Mouse (Mus musculus): ENCODE data around the gene Uvrag. TPM values are rescaled to one million over a fixed set of nuclear protein-coding genes. Genes with fewer than 3 reads are reported as not detected.

Uvrag gene
- total RNA-seq, 2 experiments from 2014 or later, result 45.6 to 49.9 TPM

GRCm38 (mm10) chr7:98895501-98896095 lies 245.3 kb downstream of the Uvrag start:
- DNase-seq (ENCODE audit: low spot score in 2 of 2), result no peak

GRCm38 (mm10) chr7:98894768-98895167 lies 246.2 kb downstream of the Uvrag start:
- DNase-seq (ENCODE audit: low spot score in 2 of 2), result no peak

GRCm38 (mm10) chr7:98894305-98894704 lies 246.6 kb downstream of the Uvrag start:
- DNase-seq (ENCODE audit: low spot score in 2 of 2), result no peak

GRCm38 (mm10) chr7:98893144-98893543 lies 247.8 kb downstream of the Uvrag start:
- no peak for DNase-seq (ENCODE audit: low spot score in 2 of 2)

- no peak for DNase-seq (ENCODE audit: low spot score in 2 of 2)
These were observed 251.7 kb downstream of the Uvrag start for GRCm38 (mm10) chr7:98889211-98889610.

- no peak for DNase-seq (ENCODE audit: low spot score in 2 of 2)
These were observed 252.1 kb downstream of the Uvrag start for GRCm38 (mm10) chr7:98888810-98889209.

GRCm38 (mm10) chr7:98887811-98888261 lies 253.1 kb downstream of the Uvrag start:
- DNase-seq (ENCODE audit: low spot score in 2 of 2), result no peak

GRCm38 (mm10) chr7:98881887-98882286 lies 259.1 kb downstream of the Uvrag start:
- DNase-seq (ENCODE audit: low spot score in 2 of 2), result peak in 1 of 2 experiments; percentile 47

- no peak for DNase-seq (ENCODE audit: low spot score in 2 of 2)
These were observed 261.8 kb downstream of the Uvrag start for GRCm38 (mm10) chr7:98879176-98879575.

- DNase-seq (ENCODE audit: low spot score in 2 of 2), result peak; percentile 37 to 56
These were observed 264.8 kb downstream of the Uvrag start for GRCm38 (mm10) chr7:98876119-98876518.

GRCm38 (mm10) chr7:98875390-98875990 lies 265.5 kb downstream of the Uvrag start:
- no peak for DNase-seq (ENCODE audit: low spot score in 2 of 2)

- DNase-seq (ENCODE audit: low spot score in 2 of 2), result no peak
These were observed 266.5 kb downstream of the Uvrag start for GRCm38 (mm10) chr7:98874411-98874951.

- no peak for DNase-seq (ENCODE audit: low spot score in 2 of 2)
These were observed 267.6 kb downstream of the Uvrag start for GRCm38 (mm10) chr7:98873316-98873715.

GRCm38 (mm10) chr7:98871882-98872281 lies 269.1 kb downstream of the Uvrag start:
- no peak for DNase-seq (ENCODE audit: low spot score in 2 of 2)

- DNase-seq (ENCODE audit: low spot score in 2 of 2), result no peak
These were observed 270.1 kb downstream of the Uvrag start for GRCm38 (mm10) chr7:98870791-98871190.

- DNase-seq (ENCODE audit: low spot score in 2 of 2), result no peak
These were observed 271.9 kb downstream of the Uvrag start for GRCm38 (mm10) chr7:98869070-98869469.

- DNase-seq (ENCODE audit: low spot score in 2 of 2), result no peak
These were observed 273.2 kb downstream of the Uvrag start for GRCm38 (mm10) chr7:98867794-98868150.

GRCm38 (mm10) chr7:98867053-98867793 lies 273.7 kb downstream of the Uvrag start:
- no peak for DNase-seq (ENCODE audit: low spot score in 2 of 2)

GRCm38 (mm10) chr7:98863969-98864718 lies 276.8 kb downstream of the Uvrag start:
- no peak for DNase-seq (ENCODE audit: low spot score in 2 of 2)

- DNase-seq (ENCODE audit: low spot score in 2 of 2), result no peak
These were observed 277.9 kb downstream of the Uvrag start for GRCm38 (mm10) chr7:98862994-98863393.

- DNase-seq (ENCODE audit: low spot score in 2 of 2), result no peak
These were observed 279.9 kb downstream of the Uvrag start for GRCm38 (mm10) chr7:98861002-98861401.

Measured in layer of hippocampus, adult 18-20 months (tissue).